Mouse (Mus musculus) embryonic facial prominence, embryonic 14.5 days (tissue): ENCODE data around the gene Olfr523. TPM values are rescaled to one million over a fixed set of nuclear protein-coding genes. Genes with fewer than 3 reads are reported as not detected.

Experiments used
- ATAC-seq: fragments of 200-750 bp; cut with Nextera tagmentation; 2 replicates; pipeline ENCODE4 v1.8.0; 2017; ENCODE audit warnings: low read depth, moderate number of reproducible peaks, moderate TSS enrichment
- DNase-seq: peaks from one replicate; pipeline ENCODE4 v3.0.0-alpha.2; 2015; ENCODE audit warnings: low spot score
- H3K27ac ChIP-seq: fragments of 300-500 bp; sonication (generic); replicated peaks from 2 replicates; pipeline ENCODE4 v1.5.1; 2014; ENCODE audit warnings: low read depth, mild to moderate bottlenecking, low read length, moderate library complexity
- H3K27me3 ChIP-seq: fragments of 300-500 bp; sonication (generic); replicated peaks from 2 replicates; pipeline ENCODE4 v1.6.1; 2014; ENCODE audit warnings: low read length; ENCODE audit not compliant: control insufficient read depth, insufficient read depth
- H3K36me3 ChIP-seq: fragments of 300-500 bp; sonication (generic); 2 replicates; pipeline ENCODE4 v1.6.1; 2014; ENCODE audit warnings: low read length, mixed read lengths; ENCODE audit not compliant: control insufficient read depth, insufficient read depth
- H3K4me1 ChIP-seq: fragments of 300-500 bp; sonication (generic); 2 replicates; pipeline ENCODE4 v1.6.1; 2014; ENCODE audit warnings: antibody characterized with exemption, low read length; ENCODE audit not compliant: control insufficient read depth, insufficient read depth
- H3K4me2 ChIP-seq: fragments of 300-500 bp; sonication (generic); 2 replicates; pipeline ENCODE4 v1.6.1; 2014; ENCODE audit warnings: low read depth, mild to moderate bottlenecking, low read length, moderate library complexity, mixed read lengths
- H3K4me3 ChIP-seq: fragments of 300-500 bp; sonication (generic); 2 replicates; pipeline ENCODE4 v1.5.1; 2014; ENCODE audit warnings: low read depth, mild to moderate bottlenecking, low read length
- H3K9ac ChIP-seq: fragments of 300-500 bp; sonication (generic); 2 replicates; pipeline ENCODE4 v1.6.1; 2014; ENCODE audit warnings: low read depth, mild to moderate bottlenecking, low read length, moderate library complexity, mixed read lengths
- H3K9me3 ChIP-seq: fragments of 300-500 bp; sonication (generic); 2 replicates; pipeline ENCODE4 v1.6.1; 2016; ENCODE audit warnings: low read length; ENCODE audit not compliant: control insufficient read depth
- WGBS: fragments of 180-500 bp; shearing (Covaris S2); extraction: QIAGEN DNeasy Blood & Tissue Kit; methylation state at CpG from one replicate; pipeline ENCODE4 v1.1.7; 2014; 5-methylcytosine and 5-hydroxymethylcytosine counted together
- polyA plus RNA-seq: library from polyadenylated mRNA; unstranded; fragments of >200 nt; fragmentation: Nextera tagmentation; extraction: Ambion mirVana; gene quantifications from 2 replicates; pipeline ENCODE4 v1.2.1, GENCODE M21; 2014

The Olfr523 gene
- polyA plus RNA-seq, 1 experiment from 2014 or later = 0.22 TPM

GRCm38 (mm10) chr7:140186646-140187620 is 13.9 kb downstream of the Olfr523 start:
- H3K9me3 ChIP-seq = no peaks in the 10 kb centered on the region
- H3K27ac ChIP-seq = no peak overlapping the region
- H3K27me3 ChIP-seq = no peaks in the 10 kb centered on the region
- no peak overlapping the region for H3K9ac ChIP-seq
- H3K4me1 ChIP-seq = no peaks in the 10 kb centered on the region
- peak; percentile 91 for ATAC-seq
- WGBS = 63% methylated on average over 18 of the region's 18 CpGs
- no peak overlapping the region for H3K4me2 ChIP-seq
- no peak overlapping the region for H3K4me3 ChIP-seq
- H3K36me3 ChIP-seq = no peaks in the 10 kb centered on the region
- peak; percentile 61 for DNase-seq

- WGBS = 77% methylated on average over 7 of the region's 7 CpGs
- H3K9ac ChIP-seq = no peak overlapping the region
- DNase-seq = no peak
Observed at GRCm38 (mm10) chr7:140187721-140188390, 14.8 kb downstream of the Olfr523 start.

GRCm38 (mm10) chr7:140188391-140189328 is 15.6 kb downstream of the Olfr523 start:
- DNase-seq (peak; percentile 23), ATAC-seq (no peak)
- Histone ChIP-seq H3K36me3 (no peaks in the 10 kb centered on the region), H3K4me2 (no peak overlapping the region), H3K9me3 (no peaks in the 10 kb centered on the region), H3K9ac (no peak overlapping the region), H3K4me1 (no peaks in the 10 kb centered on the region), H3K27ac (no peak overlapping the region), H3K27me3 (no peaks in the 10 kb centered on the region), H3K4me3 (no peak overlapping the region)
- WGBS = 54% methylated on average over 4 of the region's 4 CpGs

More at GRCm38 (mm10) chr7:140187721-140188390, 14.8 kb downstream of the Olfr523 start:
- Histone ChIP-seq H3K4me2 (no peak overlapping the region), H3K9me3 (no peaks in the 10 kb centered on the region), H3K36me3 (no peaks in the 10 kb centered on the region), H3K27ac (no peak overlapping the region), H3K4me3 (no peak overlapping the region), H3K27me3 (no peaks in the 10 kb centered on the region), H3K4me1 (no peaks in the 10 kb centered on the region)
- no peak for ATAC-seq

- H3K27ac ChIP-seq = no peak overlapping the region
- no peak for DNase-seq
- no peak overlapping the region for H3K9ac ChIP-seq
- no peak for ATAC-seq
- H3K36me3 ChIP-seq = no peaks in the 10 kb centered on the region
- no peak overlapping the region for H3K4me3 ChIP-seq
- no peaks in the 10 kb centered on the region for H3K27me3 ChIP-seq
- H3K4me2 ChIP-seq = no peak overlapping the region
- no peaks in the 10 kb centered on the region for H3K4me1 ChIP-seq
- no peaks in the 10 kb centered on the region for H3K9me3 ChIP-seq
- 88% methylated on average over 1 of the region's 1 CpGs for WGBS
Observed at GRCm38 (mm10) chr7:140190435-140190834, 17.4 kb downstream of the Olfr523 start.

GRCm38 (mm10) chr7:140192445-140192844 is 19.4 kb downstream of the Olfr523 start:
- Histone ChIP-seq H3K36me3 (no peaks in the 10 kb centered on the region), H3K4me3 (no peak overlapping the region), H3K27me3 (no peaks in the 10 kb centered on the region), H3K4me1 (no peaks in the 10 kb centered on the region), H3K9ac (no peak overlapping the region), H3K27ac (no peak overlapping the region), H3K9me3 (no peaks in the 10 kb centered on the region), H3K4me2 (no peak overlapping the region)
- ATAC-seq (no peak), DNase-seq (no peak)
- WGBS = 79% methylated on average over 2 of the region's 2 CpGs

GRCm38 (mm10) chr7:140192851-140193250 is 19.8 kb downstream of the Olfr523 start:
- H3K4me3 ChIP-seq = no peak overlapping the region
- H3K4me1 ChIP-seq = no peaks in the 10 kb centered on the region
- no peaks in the 10 kb centered on the region for H3K27me3 ChIP-seq
- no peak overlapping the region for H3K4me2 ChIP-seq
- WGBS = 77% methylated on average over 2 of the region's 2 CpGs
- H3K9ac ChIP-seq = no peak overlapping the region
- H3K27ac ChIP-seq = no peak overlapping the region
- no peak for ATAC-seq
- H3K9me3 ChIP-seq = no peaks in the 10 kb centered on the region
- H3K36me3 ChIP-seq = no peaks in the 10 kb centered on the region
- no peak for DNase-seq

- ATAC-seq (no peak), DNase-seq (no peak)
- H3K4me2 ChIP-seq = no peak overlapping the region
- WGBS = 81% methylated on average over 4 of the region's 4 CpGs
- H3K27ac ChIP-seq = no peak overlapping the region
- H3K36me3 ChIP-seq = no peaks in the 10 kb centered on the region
- no peaks in the 10 kb centered on the region for H3K9me3 ChIP-seq
- H3K9ac ChIP-seq = no peak overlapping the region
- no peak overlapping the region for H3K4me3 ChIP-seq
- H3K27me3 ChIP-seq = no peaks in the 10 kb centered on the region
- no peaks in the 10 kb centered on the region for H3K4me1 ChIP-seq
Observed at GRCm38 (mm10) chr7:140194031-140194430, 21.0 kb downstream of the Olfr523 start.

- no peak overlapping the region for H3K27ac ChIP-seq
- H3K27me3 ChIP-seq = no peaks in the 10 kb centered on the region
- H3K4me3 ChIP-seq = no peak overlapping the region
- ATAC-seq (no peak), DNase-seq (no peak)
- no peaks in the 10 kb centered on the region for H3K36me3 ChIP-seq
- H3K9ac ChIP-seq = no peak overlapping the region
- no peaks in the 10 kb centered on the region for H3K9me3 ChIP-seq
- WGBS = 81% methylated on average over 8 of the region's 8 CpGs
- no peak overlapping the region for H3K4me2 ChIP-seq
- no peaks in the 10 kb centered on the region for H3K4me1 ChIP-seq
Observed at GRCm38 (mm10) chr7:140196002-140196401, 23.0 kb downstream of the Olfr523 start.
